In the genomic region with DNA sequence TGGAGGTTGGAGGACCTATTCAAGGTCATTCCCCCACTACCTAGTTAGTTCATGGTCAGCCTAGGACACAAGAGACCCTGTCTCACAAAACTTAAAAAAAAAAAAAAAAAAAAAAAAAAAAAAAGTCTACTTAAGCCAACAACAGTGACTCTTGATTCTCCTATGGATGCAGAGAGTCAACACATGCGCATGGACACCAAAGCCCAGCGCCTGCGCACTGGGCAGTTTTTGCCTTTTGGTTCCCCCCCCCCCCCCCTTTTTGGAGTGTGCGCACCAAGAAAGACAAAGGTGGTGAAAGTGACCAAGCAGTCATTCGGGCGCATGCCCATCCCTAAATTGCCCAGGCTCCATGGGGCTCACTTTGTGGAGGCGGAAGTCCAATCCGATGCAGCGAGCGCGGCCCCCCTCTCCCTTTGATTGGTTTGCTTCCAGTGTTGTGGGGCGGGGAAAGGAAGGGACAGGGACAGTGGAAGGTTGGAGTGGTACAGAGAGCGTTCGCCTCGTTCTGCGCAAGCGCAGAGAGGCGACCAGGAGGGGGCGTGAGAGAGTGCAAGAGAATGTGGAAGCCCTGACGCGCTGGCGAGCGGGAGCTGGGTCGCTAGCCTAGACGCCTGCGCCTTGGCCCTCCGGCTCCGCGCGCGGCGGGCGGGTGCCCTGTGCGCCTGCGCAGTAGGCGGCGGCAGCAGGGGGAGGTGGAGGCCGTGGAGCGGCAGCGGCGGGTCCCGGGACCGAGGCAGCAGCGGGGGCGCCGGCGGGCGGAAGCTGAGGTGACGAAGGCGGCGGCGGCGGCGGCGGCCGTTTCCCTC, we compare ENCODE assay signal across 7 mouse cellular contexts. TPM values are rescaled to one million over a fixed set of nuclear protein-coding genes. Genes with fewer than 3 reads are reported as not detected.
DNase-seq lines count a peak whose midpoint lies in the region; ATAC-seq lines count a peak whose summit lies in the region.

A gene (plus strand): TSS at position 707 of the 806 bp plus-strand sequence.

- intact Hi-C loops in left cerebral cortex, postnatal 36 days (cut with DNase I): no loop called here

- H3K27ac ChIP-seq in intestine, embryonic 16.5 days (ENCODE audit: low read length): peak within 1 kb of the TSS; percentile 96
- H3K27ac ChIP-seq in midbrain, embryonic 11.5 days (ENCODE audit: low read depth, low read length): peak within 1 kb of the TSS; percentile 90

- peaks cover 16% of the 10 kb centered on the region for H3K4me1 ChIP-seq in intestine, embryonic 16.5 days (ENCODE audit: control insufficient read depth, insufficient read depth, low read length)
- H3K4me1 ChIP-seq in midbrain, embryonic 11.5 days (ENCODE audit: control insufficient read depth, insufficient read depth, low read length): peaks cover 17% of the 10 kb centered on the region

- DNase-seq in adrenal gland, adult 8-10 months: peak; percentile 100
- DNase-seq in embryo, embryonic 9.5 days (ENCODE audit: extremely low spot score): peak; percentile 100
- DNase-seq in gastrocnemius, postnatal 4 days (ENCODE audit: low spot score in 2 of 2): peak; percentile 99 to 100
- DNase-seq in left cerebral cortex, postnatal 36 days (ENCODE audit: low spot score in 2 of 2): peak; percentile 100
- DNase-seq in midbrain, embryonic 11.5 days (ENCODE audit: low spot score, missing footprints): peak; percentile 100
- peak; percentile 100 for DNase-seq in skeletal muscle tissue, adult 2 months (ENCODE audit: low read depth, low spot score)

- no peaks in the 10 kb centered on the region for H3K9me3 ChIP-seq in intestine, embryonic 16.5 days (ENCODE audit: control insufficient read depth, low read length)
- H3K9me3 ChIP-seq in midbrain, embryonic 11.5 days (ENCODE audit: control insufficient read depth, low read length): no peaks in the 10 kb centered on the region

- peak within 1 kb of the TSS; percentile 98 for H3K9ac ChIP-seq in intestine, embryonic 16.5 days (ENCODE audit: low read depth, low read length)
- peak within 1 kb of the TSS; percentile 97 for H3K9ac ChIP-seq in midbrain, embryonic 11.5 days (ENCODE audit: low read length)

- peak within 1 kb of the TSS; percentile 100 for H3K4me3 ChIP-seq in intestine, embryonic 16.5 days (ENCODE audit: low read length)
- peak within 1 kb of the TSS; percentile 98 for H3K4me3 ChIP-seq in midbrain, embryonic 11.5 days (ENCODE audit: low read depth, low read length)

- under 1% methylated on average over 38 of the region's 56 CpGs for WGBS in intestine, embryonic 16.5 days
- 0% methylated on average over 38 of the region's 56 CpGs for whole genome bisulfite sequencing in midbrain, embryonic 11.5 days

- no peaks in the 10 kb centered on the region for H3K27me3 ChIP-seq in intestine, embryonic 16.5 days (replicated peaks; ENCODE audit: control insufficient read depth, insufficient read depth, low read length)
- H3K27me3 ChIP-seq in midbrain, embryonic 11.5 days (ENCODE audit: control insufficient read depth, insufficient read depth, low read length): no peaks in the 10 kb centered on the region

- no peaks in the 10 kb centered on the region for H3K36me3 ChIP-seq in intestine, embryonic 16.5 days (ENCODE audit: control insufficient read depth, insufficient read depth, low read length)
- H3K36me3 ChIP-seq in midbrain, embryonic 11.5 days (ENCODE audit: control insufficient read depth, insufficient read depth, low read length): no peaks in the 10 kb centered on the region

- ATAC-seq in intestine, embryonic 16.5 days: peak; percentile 99
- peak; percentile 99 for ATAC-seq in midbrain, embryonic 11.5 days (ENCODE audit: low FRiP score)

- H3K4me2 ChIP-seq in intestine, embryonic 16.5 days (ENCODE audit: low read depth, low read length): peak within 1 kb of the TSS; percentile 72
- H3K4me2 ChIP-seq in midbrain, embryonic 11.5 days: peak within 1 kb of the TSS; percentile 82

RNA-seq across cellular contexts. Expression of the gene that starts here (rescaled TPM):
- 100 to 1,000 TPM in 1 of 4 experiments, 10 to 100 TPM in 3; 75.8 to 112 (median 91.2) TPM for total RNA-seq in adrenal gland, adult 8-10 months (2022)
- total RNA-seq in gastrocnemius, postnatal 4 days (2021): 10 to 100 TPM; 90.3 to 94.0 TPM
- polyA plus RNA-seq in intestine, embryonic 16.5 days (2015; fragmentation: Nextera tagmentation; extraction: Ambion mirVana): 12.1 and 12.6 TPM in 2 replicates
- 100 to 1,000 TPM; 117 to 149 TPM for total RNA-seq in left cerebral cortex, postnatal 36 days (2021)
- 25.6 and 29.0 TPM in 2 replicates for polyA plus RNA-seq in midbrain, embryonic 11.5 days (2014; fragmentation: Nextera tagmentation; extraction: Ambion mirVana)

Comparison
In these comparisons a context has a peak if more than half of its experiments do, and no peak if none do; other contexts are left out.
1. Peak in every context shown above with its lines: DNase-seq, ATAC-seq, H3K4me3 ChIP-seq and H3K27ac ChIP-seq.